Mouse (Mus musculus) neutrophil, adult 83 days (primary cell): ENCODE data around the gene Vmn1r180. TPM values are rescaled to one million over a fixed set of nuclear protein-coding genes. Genes with fewer than 3 reads are reported as not detected.

Experiments used
- total RNA-seq, 2 experiments: library from RNA; stranded (reverse); gene quantifications; one replicate each; pipeline ENCODE4 v1.2.4; 2023

Gene Vmn1r180
- not detected for total RNA-seq

DNA sequence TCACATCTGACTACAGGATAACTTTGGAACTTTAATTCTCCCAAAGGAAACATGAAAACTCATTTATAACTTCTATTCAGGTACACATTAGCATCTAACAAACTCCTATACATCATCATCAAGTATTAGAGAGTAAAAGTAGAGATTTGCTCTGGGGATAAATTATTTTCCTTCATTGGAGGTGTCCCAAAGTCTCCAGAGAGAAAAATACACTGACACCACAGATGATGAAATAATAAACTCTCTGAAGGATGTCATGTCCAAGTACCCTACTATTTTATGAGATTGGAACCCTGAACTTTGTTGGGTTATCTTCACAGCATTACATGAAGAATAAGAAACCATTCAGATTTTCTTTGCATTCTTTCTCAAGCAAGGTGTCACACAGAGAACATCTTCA lies at the start of gene Vmn1r180:
Gene Vmn1r180, plus strand, starts transcription at position 301 of the 400 bp plus-strand sequence.

DNA sequence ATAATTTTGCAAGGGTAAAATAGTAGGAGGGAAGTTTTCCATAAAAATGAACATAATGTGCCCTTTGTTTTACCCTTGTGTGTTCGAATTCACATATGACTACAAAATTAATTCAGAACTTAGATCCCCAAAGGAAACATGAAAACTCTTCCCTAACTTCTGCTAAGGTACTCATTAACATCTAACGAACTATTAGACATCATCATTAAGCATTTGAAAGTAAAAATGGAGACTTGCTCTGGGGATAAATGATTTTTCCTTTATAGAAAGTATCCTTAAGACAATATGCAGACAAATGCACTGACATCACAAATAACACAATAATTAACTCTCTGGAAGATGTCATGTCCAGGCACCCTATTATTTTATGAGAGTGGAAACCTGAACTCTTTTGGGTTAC lies 23.8 kb upstream of the Vmn1r180 start, which contains the start of gene Vmn1r179:
Gene Vmn1r179, plus strand, starts transcription at position 301 of the 400 bp plus-strand sequence.

DNA sequence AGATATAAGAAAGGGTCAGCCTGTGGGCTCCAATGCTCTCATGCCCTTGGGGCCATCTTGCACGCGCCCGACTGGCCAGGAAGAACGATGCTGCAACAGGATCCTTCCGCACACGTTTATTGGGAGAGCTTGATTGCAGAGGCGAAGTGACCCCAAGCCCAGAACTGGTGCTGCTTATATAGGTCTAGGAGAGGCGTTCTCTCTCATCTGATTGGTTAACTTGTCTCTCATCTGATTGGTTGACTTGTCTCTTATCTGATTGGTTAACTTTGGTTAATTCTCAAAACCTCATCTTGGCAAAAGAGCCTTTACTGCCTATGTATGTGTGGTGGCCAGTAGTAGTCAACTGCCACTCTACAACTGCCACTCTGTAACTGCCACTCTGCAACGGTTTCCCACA lies 23.9 kb downstream of the Vmn1r180 start, which contains the start of gene Vmn1r181:
Gene Vmn1r181, plus strand, starts transcription at position 301 of the 400 bp plus-strand sequence.

GRCm38 (mm10) chr7:24001391-24001790 lies 51.0 kb downstream of the Vmn1r180 start, which contains the start of gene V1rd19:
TSS of gene V1rd19 (plus strand) at chr7:24001691.

Other genes starting within 250 kb of the Vmn1r180 start
- not detected for gene Vmn1r173, start 249.9 kb upstream of the Vmn1r180 start, total RNA-seq
- gene Vmn1r174, start 198.4 kb upstream of the Vmn1r180 start, total RNA-seq, result not detected
- gene Vmn1r175, start 140.0 kb upstream of the Vmn1r180 start, total RNA-seq, result not detected
- gene Vmn1r176, start 113.3 kb upstream of the Vmn1r180 start, total RNA-seq, result not detected
- not detected for gene Vmn1r177, start 84.2 kb upstream of the Vmn1r180 start, total RNA-seq
- not detected for gene Vmn1r178, start 58.6 kb upstream of the Vmn1r180 start, total RNA-seq
- not detected for gene Vmn1r179, start 23.7 kb upstream of the Vmn1r180 start, total RNA-seq
- not detected for gene Vmn1r181, start 24.0 kb downstream of the Vmn1r180 start, total RNA-seq
- gene V1rd19, start 51.1 kb downstream of the Vmn1r180 start, total RNA-seq, result not detected
- gene Vmn1r183, start 102.6 kb downstream of the Vmn1r180 start, total RNA-seq, result not detected
- 10 to 100 TPM; 13.4 to 13.8 TPM for gene Zfp180, start 131.3 kb downstream of the Vmn1r180 start, total RNA-seq
- under 1 TPM; 0.60 to 0.70 TPM for gene Zfp112, start 161.7 kb downstream of the Vmn1r180 start, total RNA-seq
- 1 to 10 TPM; 3.1 to 4.5 TPM for gene Zfp235, start 183.5 kb downstream of the Vmn1r180 start, total RNA-seq
- under 1 TPM in 1 of 2 experiments, not detected in 1; 0.28 TPM for gene Zfp114, start 224.4 kb downstream of the Vmn1r180 start, total RNA-seq